10 mouse cellular contexts compared by ENCODE assay signal in the genomic region with DNA sequence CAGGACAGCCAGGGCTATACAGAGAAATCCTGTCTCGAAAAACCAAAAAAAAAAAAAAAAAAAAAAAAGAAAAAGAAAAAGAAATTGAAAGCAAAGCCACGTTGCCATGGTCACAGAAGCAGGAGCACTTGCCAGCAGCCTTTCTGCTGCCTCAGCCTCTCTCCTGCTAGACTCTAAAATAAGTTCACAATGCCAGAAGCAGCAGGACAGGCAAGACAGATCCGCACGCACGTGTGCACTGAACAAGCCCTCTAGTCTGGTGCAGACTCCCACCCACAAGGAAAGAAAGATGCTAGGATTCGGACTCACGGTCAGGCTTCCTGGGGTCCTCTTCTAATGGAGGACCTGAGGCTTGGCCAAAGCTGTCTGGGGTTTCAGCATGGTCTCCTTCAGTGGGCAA. TPM values are rescaled to one million over a fixed set of nuclear protein-coding genes. Genes with fewer than 3 reads are reported as not detected.
DNase-seq lines count a peak whose midpoint lies in the region.
"Had no signal": no experiment of that assay in that cellular context is flagged by ENCODE, and none has a peak within 500 bp of the region (broad histone marks: within the 10 kb centered on the region; RNA-seq: fewer than 3 reads in every experiment).

No protein-coding gene starts in this region.

- peak; percentile 49 for DNase-seq in layer of hippocampus, adult 11-12 months (ENCODE audit: low spot score)
- no peak for DNase-seq in layer of hippocampus, adult 9-10 months (ENCODE audit: low spot score)
- DNase-seq in T-cell, adult 2 months (ENCODE audit: low spot score): peak; percentile 27
- peak; percentile 51 to 79 for DNase-seq in frontal cortex, postnatal 36 days (ENCODE audit: low spot score in 2 of 2)
- DNase-seq in naive thymus-derived CD4-positive, alpha-beta T cell, adult 2 months (ENCODE audit: low read depth): peak; percentile 61
- DNase-seq in spleen, postnatal 14 days (ENCODE audit: low spot score in 2 of 2): no peak
- DNase-seq in adrenal gland, adult 8-10 months: no peak
- DNase-seq in lung, postnatal 4 days: no peak
- DNase-seq: cerebellum, adult 18-20 months; thymus, postnatal 36 days had no signal

RNA-seq across cellular contexts. Expression of gene 4930539E08Rik, which starts 7.2 kb away (rescaled TPM):
- under 1 TPM in 1 of 4 experiments, not detected in 3; 0.05 TPM for total RNA-seq in adrenal gland, adult 8-10 months (2022)

RNA-seq across cellular contexts. Expression of gene Pxt1, which starts 35.7 kb away (rescaled TPM):
- not detected for total RNA-seq in adrenal gland, adult 8-10 months (2022)

RNA-seq across cellular contexts. Expression of gene Kctd20, which starts 43.8 kb away (rescaled TPM):
- 10 to 100 TPM; 42.6 to 51.5 (median 45.9) TPM for total RNA-seq in adrenal gland, adult 8-10 months (2022)

RNA-seq across cellular contexts. Expression of gene Pnpla1, which starts 49.7 kb away (rescaled TPM):
- under 1 TPM in 2 of 4 experiments, not detected in 2; 0.12 to 0.18 TPM for total RNA-seq in adrenal gland, adult 8-10 months (2022)

Comparison
In these comparisons a context has a peak if more than half of its experiments do, and no peak if none do; other contexts are left out.
1. DNase-seq: peak in layer of hippocampus, adult 11-12 months (single experiment), T-cell, adult 2 months (single experiment), frontal cortex, postnatal 36 days (2 of 2) and naive thymus-derived CD4-positive, alpha-beta T cell, adult 2 months (single experiment); none in layer of hippocampus, adult 9-10 months (single experiment), spleen, postnatal 14 days (0 of 2), adrenal gland, adult 8-10 months (single experiment) and lung, postnatal 4 days (0 of 2).